ENCODE assay signal across 8 mouse cellular contexts in genomic region chr14:33250956-33251745, GRCm38 (mm10). TPM values are rescaled to one million over a fixed set of nuclear protein-coding genes. Genes with fewer than 3 reads are reported as not detected.
DNase-seq lines count a peak whose midpoint lies in the region; ATAC-seq lines count a peak whose summit lies in the region.

No protein-coding gene starts in this region.

- H3K4me1 ChIP-seq in heart, embryonic 12.5 days (replicated peaks), result peaks cover 16% of the 10 kb centered on the region
- peaks cover 22% of the 10 kb centered on the region for H3K4me1 ChIP-seq in hindbrain, embryonic 12.5 days
- H3K4me1 ChIP-seq in midbrain, embryonic 12.5 days, result peaks cover 13% of the 10 kb centered on the region

- DNase-seq in heart, postnatal 4 days, result no peak
- DNase-seq in Muller cell, postnatal 12 days (ENCODE audit: inconsistent ontology term), result peak; percentile 34
- no peak for DNase-seq in cerebellum, postnatal 36 days
- DNase-seq in spleen, adult 18-20 months, result no peak
- DNase-seq in adrenal gland, postnatal 10 days, result no peak

- H3K9ac ChIP-seq in heart, embryonic 12.5 days, result 0 out of 2 replicates have a peak overlapping the region, but pooled peaks have one; percentile 13
- no peak overlapping the region for H3K9ac ChIP-seq in hindbrain, embryonic 12.5 days
- H3K9ac ChIP-seq in midbrain, embryonic 12.5 days (replicated peaks), result peak overlapping the region; percentile 34; the same call in 1 of the 2 replicates

- peak overlapping the region; percentile 78 for H3K4me2 ChIP-seq in heart, embryonic 12.5 days
- peak overlapping the region; percentile 84 for H3K4me2 ChIP-seq in hindbrain, embryonic 12.5 days (replicated peaks)
- peak overlapping the region; percentile 78 for H3K4me2 ChIP-seq in midbrain, embryonic 12.5 days (replicated peaks)

- no peaks in the 10 kb centered on the region for H3K36me3 ChIP-seq in heart, embryonic 12.5 days
- no peaks in the 10 kb centered on the region for H3K36me3 ChIP-seq in hindbrain, embryonic 12.5 days
- H3K36me3 ChIP-seq in midbrain, embryonic 12.5 days, result no peaks in the 10 kb centered on the region

- ATAC-seq in heart, embryonic 12.5 days (ENCODE audit: insufficient number of reproducible peaks, low FRiP score), result no peak
- no peak for ATAC-seq in hindbrain, embryonic 12.5 days (ENCODE audit: low FRiP score)
- no peak for ATAC-seq in midbrain, embryonic 12.5 days (ENCODE audit: low FRiP score, low read depth)

- H3K27me3 ChIP-seq in heart, embryonic 12.5 days (replicated peaks), result peaks cover 34% of the 10 kb centered on the region
- H3K27me3 ChIP-seq in hindbrain, embryonic 12.5 days, result peaks cover 14% of the 10 kb centered on the region
- peaks cover 49% of the 10 kb centered on the region for H3K27me3 ChIP-seq in midbrain, embryonic 12.5 days

- WGBS in heart, embryonic 12.5 days, result 6% methylated on average over 13 of the region's 13 CpGs
- WGBS in hindbrain, embryonic 12.5 days, result 7% methylated on average over 13 of the region's 13 CpGs
- whole genome bisulfite sequencing in midbrain, embryonic 12.5 days, result 7% methylated on average over 13 of the region's 13 CpGs

- H3K27ac ChIP-seq in heart, embryonic 12.5 days (ENCODE audit: poor library complexity, severe bottlenecking), result no peak overlapping the region
- H3K27ac ChIP-seq in hindbrain, embryonic 12.5 days, result no peak overlapping the region
- no peak overlapping the region for H3K27ac ChIP-seq in midbrain, embryonic 12.5 days (replicated peaks)

- H3K9me3 ChIP-seq in heart, embryonic 12.5 days (replicated peaks), result no peaks in the 10 kb centered on the region
- no peaks in the 10 kb centered on the region for H3K9me3 ChIP-seq in hindbrain, embryonic 12.5 days (replicated peaks)
- H3K9me3 ChIP-seq in midbrain, embryonic 12.5 days, result no peaks in the 10 kb centered on the region

- peak overlapping the region; percentile 43 for H3K4me3 ChIP-seq in heart, embryonic 12.5 days
- H3K4me3 ChIP-seq in hindbrain, embryonic 12.5 days, result peak overlapping the region; percentile 35
- H3K4me3 ChIP-seq in midbrain, embryonic 12.5 days, result peak overlapping the region; percentile 44

RNA-seq across cellular contexts. Expression of gene Arhgap22, which starts 37.3 kb away (rescaled TPM):
- 1.7 and 4.2 TPM in 2 replicates for polyA plus RNA-seq in heart, embryonic 12.5 days (2016; fragmentation: Nextera tagmentation; extraction: Ambion mirVana)
- 1 to 10 TPM; 2.1 to 3.0 TPM for total RNA-seq in heart, postnatal 4 days (2021)
- polyA plus RNA-seq in hindbrain, embryonic 12.5 days (2016; fragmentation: Nextera tagmentation; extraction: Ambion mirVana), result 2.0 and 2.1 TPM in 2 replicates
- 0.75 and 0.89 TPM in 2 replicates for polyA plus RNA-seq in midbrain, embryonic 12.5 days (2016; fragmentation: Nextera tagmentation; extraction: Ambion mirVana)
- 1 to 10 TPM; 4.8 to 5.5 TPM for total RNA-seq in adrenal gland, postnatal 10 days (2021)
